Mouse (Mus musculus): ENCODE measurements around the gene Wdfy1. TPM values are rescaled to one million over a fixed set of nuclear protein-coding genes. Genes with fewer than 3 reads are reported as not detected.
A peak's percentile ranks its signal among the peaks of the same experiment; 100 is the strongest.

The Wdfy1 gene
- polyA plus RNA-seq, 1 experiment from 2014 or later: 106 TPM

GRCm38 (mm10) chr1:79762282-79763250 is 13.4 kb downstream of the Wdfy1 start:
- WGBS: 70% methylated on average over 16 of the region's 16 CpGs
- Histone ChIP-seq H3K27ac (peak overlapping the region; percentile 52; the same call in 1 of the 2 replicates), H3K4me3 (replicated peaks; ENCODE audit: low read length) (peak overlapping the region; percentile 69), H3K4me1 (replicated peaks; ENCODE audit: control insufficient read depth, insufficient read depth, low read length) (peaks cover 20% of the 10 kb centered on the region), H3K36me3 (replicated peaks; ENCODE audit: control insufficient read depth, insufficient read depth) (no peaks in the 10 kb centered on the region), H3K4me2 (replicated peaks) (peak overlapping the region; percentile 71), H3K27me3 (ENCODE audit: control insufficient read depth, insufficient read depth, low read length) (no peaks in the 10 kb centered on the region), H3K9me3 (ENCODE audit: control insufficient read depth, low read length) (no peaks in the 10 kb centered on the region), H3K9ac (peak overlapping the region; percentile 89)
- ATAC-seq (ENCODE audit: low FRiP score) (no peak), DNase-seq (ENCODE audit: low spot score) (no peak)

- Histone ChIP-seq H3K4me3 (replicated peaks; ENCODE audit: low read length) (peak overlapping the region; percentile 69), H3K9me3 (ENCODE audit: control insufficient read depth, low read length) (no peaks in the 10 kb centered on the region), H3K9ac (peak overlapping the region; percentile 89), H3K4me1 (replicated peaks; ENCODE audit: control insufficient read depth, insufficient read depth, low read length) (peaks cover 20% of the 10 kb centered on the region), H3K27me3 (ENCODE audit: control insufficient read depth, insufficient read depth, low read length) (no peaks in the 10 kb centered on the region), H3K4me2 (replicated peaks) (peak overlapping the region; percentile 71), H3K27ac (peak overlapping the region; percentile 52; the same call in 1 of the 2 replicates), H3K36me3 (replicated peaks; ENCODE audit: control insufficient read depth, insufficient read depth) (no peaks in the 10 kb centered on the region)
- DNase-seq (ENCODE audit: low spot score) (no peak), ATAC-seq (ENCODE audit: low FRiP score) (peak; percentile 54)
- under 1% methylated on average over 6 of the region's 6 CpGs for WGBS
Observed at GRCm38 (mm10) chr1:79761917-79762271, 14.0 kb downstream of the Wdfy1 start.

GRCm38 (mm10) chr1:79761106-79761916 is 14.6 kb downstream of the Wdfy1 start:
- Histone ChIP-seq H3K9ac (peak overlapping the region; percentile 89), H3K4me2 (replicated peaks) (peak overlapping the region; percentile 71), H3K4me1 (replicated peaks; ENCODE audit: control insufficient read depth, insufficient read depth, low read length) (peaks cover 20% of the 10 kb centered on the region), H3K9me3 (ENCODE audit: control insufficient read depth, low read length) (no peaks in the 10 kb centered on the region), H3K4me3 (replicated peaks; ENCODE audit: low read length) (peak overlapping the region; percentile 69), H3K36me3 (replicated peaks; ENCODE audit: control insufficient read depth, insufficient read depth) (no peaks in the 10 kb centered on the region), H3K27ac (peak overlapping the region; percentile 52; the same call in 1 of the 2 replicates), H3K27me3 (ENCODE audit: control insufficient read depth, insufficient read depth, low read length) (no peaks in the 10 kb centered on the region)
- ATAC-seq (ENCODE audit: low FRiP score) (peak; percentile 96), DNase-seq (ENCODE audit: low spot score) (peak; percentile 89)
- under 1% methylated on average over 63 of the region's 65 CpGs for WGBS

- no peak overlapping the region for H3K27ac ChIP-seq
- H3K27me3 ChIP-seq (ENCODE audit: control insufficient read depth, insufficient read depth, low read length): no peaks in the 10 kb centered on the region
- peak overlapping the region; percentile 69 for H3K4me3 ChIP-seq (replicated peaks; ENCODE audit: low read length)
- H3K36me3 ChIP-seq (replicated peaks; ENCODE audit: control insufficient read depth, insufficient read depth): no peaks in the 10 kb centered on the region
- H3K9me3 ChIP-seq (ENCODE audit: control insufficient read depth, low read length): no peaks in the 10 kb centered on the region
- H3K9ac ChIP-seq: peak overlapping the region; percentile 89
- peak; percentile 8; the same call in 1 of the 2 replicates for ATAC-seq (ENCODE audit: low FRiP score)
- no peak for DNase-seq (ENCODE audit: low spot score)
- peak overlapping the region; percentile 71 for H3K4me2 ChIP-seq (replicated peaks)
- WGBS: 10% methylated on average over 11 of the region's 11 CpGs
- peaks cover 20% of the 10 kb centered on the region for H3K4me1 ChIP-seq (replicated peaks; ENCODE audit: control insufficient read depth, insufficient read depth, low read length)
Observed at GRCm38 (mm10) chr1:79760656-79761055, 15.3 kb downstream of the Wdfy1 start.

- no peaks in the 10 kb centered on the region for H3K9me3 ChIP-seq (ENCODE audit: control insufficient read depth, low read length)
- no peak overlapping the region for H3K27ac ChIP-seq
- no peaks in the 10 kb centered on the region for H3K27me3 ChIP-seq (ENCODE audit: control insufficient read depth, insufficient read depth, low read length)
- 70% methylated on average over 5 of the region's 5 CpGs for WGBS
- ATAC-seq (ENCODE audit: low FRiP score) (no peak), DNase-seq (ENCODE audit: low spot score) (no peak)
- peaks cover 20% of the 10 kb centered on the region for H3K4me1 ChIP-seq (replicated peaks; ENCODE audit: control insufficient read depth, insufficient read depth, low read length)
- peak overlapping the region; percentile 69 for H3K4me3 ChIP-seq (replicated peaks; ENCODE audit: low read length)
- H3K36me3 ChIP-seq (replicated peaks; ENCODE audit: control insufficient read depth, insufficient read depth): no peaks in the 10 kb centered on the region
- peak overlapping the region; percentile 71 for H3K4me2 ChIP-seq (replicated peaks)
- peak overlapping the region; percentile 29; the same call in 1 of the 2 replicates for H3K9ac ChIP-seq
Observed at GRCm38 (mm10) chr1:79759436-79759972, 16.4 kb downstream of the Wdfy1 start.

GRCm38 (mm10) chr1:79759006-79759405 is 16.9 kb downstream of the Wdfy1 start:
- ATAC-seq (ENCODE audit: low FRiP score) (no peak), DNase-seq (ENCODE audit: low spot score) (no peak)
- H3K9me3 ChIP-seq (ENCODE audit: control insufficient read depth, low read length): no peaks in the 10 kb centered on the region
- no peaks in the 10 kb centered on the region for H3K27me3 ChIP-seq (ENCODE audit: control insufficient read depth, insufficient read depth, low read length)
- no peaks in the 10 kb centered on the region for H3K36me3 ChIP-seq (replicated peaks; ENCODE audit: control insufficient read depth, insufficient read depth)
- H3K4me3 ChIP-seq (replicated peaks; ENCODE audit: low read length): no peak overlapping the region
- H3K9ac ChIP-seq: 0 out of 2 replicates have a peak overlapping the region, but pooled peaks have one; percentile 30
- H3K4me2 ChIP-seq (replicated peaks): peak overlapping the region; percentile 71
- H3K27ac ChIP-seq: no peak overlapping the region
- WGBS: 46% methylated on average over 2 of the region's 2 CpGs
- peaks cover 20% of the 10 kb centered on the region for H3K4me1 ChIP-seq (replicated peaks; ENCODE audit: control insufficient read depth, insufficient read depth, low read length)

- Histone ChIP-seq H3K36me3 (replicated peaks; ENCODE audit: control insufficient read depth, insufficient read depth) (no peaks in the 10 kb centered on the region), H3K4me2 (replicated peaks) (no peak overlapping the region), H3K9me3 (ENCODE audit: control insufficient read depth, low read length) (no peaks in the 10 kb centered on the region), H3K4me3 (replicated peaks; ENCODE audit: low read length) (no peak overlapping the region), H3K27me3 (ENCODE audit: control insufficient read depth, insufficient read depth, low read length) (no peaks in the 10 kb centered on the region), H3K4me1 (replicated peaks; ENCODE audit: control insufficient read depth, insufficient read depth, low read length) (peaks cover 20% of the 10 kb centered on the region), H3K27ac (no peak overlapping the region), H3K9ac (no peak overlapping the region)
- WGBS: 79% methylated on average over 4 of the region's 4 CpGs
- no peak for ATAC-seq (ENCODE audit: low FRiP score)
- DNase-seq (ENCODE audit: low spot score): no peak
Observed at GRCm38 (mm10) chr1:79757597-79757996, 18.3 kb downstream of the Wdfy1 start.

- Histone ChIP-seq H3K9me3 (ENCODE audit: control insufficient read depth, low read length) (no peaks in the 10 kb centered on the region), H3K27me3 (ENCODE audit: control insufficient read depth, insufficient read depth, low read length) (no peaks in the 10 kb centered on the region), H3K4me3 (replicated peaks; ENCODE audit: low read length) (no peak overlapping the region), H3K36me3 (replicated peaks; ENCODE audit: control insufficient read depth, insufficient read depth) (no peaks in the 10 kb centered on the region; the same call in 1 of the 2 replicates), H3K4me1 (replicated peaks; ENCODE audit: control insufficient read depth, insufficient read depth, low read length) (peaks cover 20% of the 10 kb centered on the region), H3K27ac (no peak overlapping the region), H3K4me2 (replicated peaks) (no peak overlapping the region), H3K9ac (no peak overlapping the region)
- no peak for ATAC-seq (ENCODE audit: low FRiP score)
- WGBS: 57% methylated on average over 7 of the region's 7 CpGs
- no peak for DNase-seq (ENCODE audit: low spot score)
Observed at GRCm38 (mm10) chr1:79757161-79757560, 18.8 kb downstream of the Wdfy1 start.

- H3K27ac ChIP-seq: no peak overlapping the region
- 96% methylated on average over 5 of the region's 5 CpGs for WGBS
- H3K4me1 ChIP-seq (replicated peaks; ENCODE audit: control insufficient read depth, insufficient read depth, low read length): peaks cover 20% of the 10 kb centered on the region
- ATAC-seq (ENCODE audit: low FRiP score): no peak
- H3K4me3 ChIP-seq (replicated peaks; ENCODE audit: low read length): no peak overlapping the region
- no peak for DNase-seq (ENCODE audit: low spot score)
- no peak overlapping the region for H3K9ac ChIP-seq
- no peak overlapping the region for H3K4me2 ChIP-seq (replicated peaks)
- H3K36me3 ChIP-seq (replicated peaks; ENCODE audit: control insufficient read depth, insufficient read depth): no peaks in the 10 kb centered on the region; the same call in 1 of the 2 replicates
- H3K27me3 ChIP-seq (ENCODE audit: control insufficient read depth, insufficient read depth, low read length): no peaks in the 10 kb centered on the region
- H3K9me3 ChIP-seq (ENCODE audit: control insufficient read depth, low read length): no peaks in the 10 kb centered on the region
Observed at GRCm38 (mm10) chr1:79756417-79756816, 19.5 kb downstream of the Wdfy1 start.

Measured in hindbrain, embryonic 14.5 days (tissue).